Mouse (Mus musculus) urinary bladder, adult 2 months (tissue): ENCODE measurements around the gene Ski. TPM values are rescaled to one million over a fixed set of nuclear protein-coding genes. Genes with fewer than 3 reads are reported as not detected.
"Not testable (repeated sequence)": the region's sequence is repeated elsewhere in the genome, so short reads cannot be mapped to it uniquely, and the experiment has no call there.

Experiments used
- DNase-seq: peaks from one replicate; pipeline ENCODE4 v3.0.0; 2022; ENCODE audit warnings: low spot score
- polyA plus RNA-seq: library from polyadenylated mRNA; depleted of rRNA; stranded (reverse); fragments of >200 nt; gene quantifications from 2 replicates; pipeline ENCODE4 v1.2.3, GENCODE M21; 2012; rRNA removed

Ski gene
- polyA plus RNA-seq: 43.6 and 67.2 TPM in 2 replicates

- DNase-seq: no peak
Observed at GRCm38 (mm10) chr4:155222552-155222840, at the start of gene Ski. Gene Ski, minus strand, starts transcription at chr4:155222592.

DNA sequence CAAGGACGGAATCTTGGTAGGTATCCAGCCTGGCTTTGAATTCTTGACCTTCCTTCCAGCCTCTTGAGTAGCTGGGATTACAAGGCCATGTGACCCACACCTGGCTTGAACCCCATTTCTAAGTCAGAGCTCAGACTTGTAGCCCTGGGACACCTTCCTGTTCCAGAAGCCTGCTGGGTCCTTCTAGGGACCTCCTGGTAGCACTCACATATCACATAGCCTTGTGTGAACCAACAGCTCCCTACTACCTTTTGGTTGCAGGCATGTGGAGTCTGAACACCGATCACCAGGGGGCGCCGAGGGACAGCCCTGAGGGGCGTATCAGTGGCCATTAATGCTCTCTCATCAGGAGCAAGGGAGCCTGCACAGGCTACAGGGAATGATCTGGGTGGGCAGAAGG is 46.0 kb upstream of the Ski start:
- peak; percentile 52 for DNase-seq

DNA sequence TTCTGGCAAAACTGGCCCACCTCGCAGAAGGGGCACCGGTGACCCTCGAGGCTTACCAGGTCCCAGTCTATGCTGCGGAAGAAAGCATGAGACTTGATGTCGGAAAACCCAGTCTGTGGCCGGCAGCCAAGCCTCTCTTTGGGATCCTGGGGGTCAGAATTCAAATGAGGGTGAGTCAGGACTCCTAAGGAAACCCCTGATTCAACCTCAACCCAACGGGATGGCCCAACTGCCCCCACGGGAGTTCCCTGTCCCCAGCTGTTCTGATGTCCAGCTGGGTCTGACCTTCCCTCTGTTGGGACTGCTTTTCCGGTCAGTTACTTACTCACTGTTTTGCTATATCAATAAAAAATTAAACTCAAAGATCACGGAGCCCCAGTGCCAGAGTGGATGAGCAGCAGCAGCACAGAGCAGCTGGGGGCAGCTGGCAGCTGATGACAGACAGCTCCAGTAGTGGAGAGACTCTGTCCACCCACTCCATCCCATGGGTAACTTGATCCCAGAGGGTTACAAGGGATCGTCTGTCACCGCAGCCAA is 45.3 kb upstream of the Ski start:
- DNase-seq: no peak

GRCm38 (mm10) chr4:155267047-155267543 is 44.7 kb upstream of the Ski start:
- DNase-seq: no peak

DNA sequence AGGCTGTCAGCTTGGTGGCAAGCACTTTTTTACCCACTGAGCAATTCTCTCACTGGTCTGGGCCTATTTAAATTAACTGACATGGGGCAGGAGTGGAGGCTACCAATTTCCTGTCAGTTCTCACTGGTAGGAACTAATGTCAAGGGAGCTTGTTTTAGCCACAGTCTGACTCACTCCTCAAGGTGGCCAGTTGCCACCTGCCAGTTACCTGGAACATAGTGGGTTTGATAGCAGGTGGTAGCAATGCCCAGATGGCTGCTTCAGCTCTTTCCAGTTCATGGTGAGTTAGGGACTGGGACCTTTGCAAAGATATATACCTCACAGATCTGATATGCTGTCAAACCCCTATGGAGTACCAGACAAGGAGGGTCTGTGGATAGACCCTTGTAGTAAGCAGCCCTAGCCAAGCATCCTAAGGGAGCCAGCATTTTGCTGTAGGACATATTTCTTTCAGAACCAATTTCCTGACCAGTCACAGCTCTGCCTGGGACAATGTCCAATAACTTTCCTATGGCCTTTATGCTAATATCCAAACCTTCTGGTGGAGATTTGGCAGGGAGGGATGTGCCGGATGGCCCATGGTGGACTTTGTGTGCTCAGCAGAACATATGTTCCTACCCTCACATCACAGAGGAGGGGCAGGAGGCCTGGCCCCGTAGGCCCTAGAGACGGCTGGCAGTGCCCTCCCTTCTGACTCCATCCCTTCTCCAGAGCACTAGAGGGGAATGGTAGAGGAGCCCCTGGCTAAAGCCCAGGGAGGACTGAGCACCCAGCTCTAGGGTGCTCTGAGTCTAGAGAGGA is 42.3 kb upstream of the Ski start:
- DNase-seq: no peak

DNA sequence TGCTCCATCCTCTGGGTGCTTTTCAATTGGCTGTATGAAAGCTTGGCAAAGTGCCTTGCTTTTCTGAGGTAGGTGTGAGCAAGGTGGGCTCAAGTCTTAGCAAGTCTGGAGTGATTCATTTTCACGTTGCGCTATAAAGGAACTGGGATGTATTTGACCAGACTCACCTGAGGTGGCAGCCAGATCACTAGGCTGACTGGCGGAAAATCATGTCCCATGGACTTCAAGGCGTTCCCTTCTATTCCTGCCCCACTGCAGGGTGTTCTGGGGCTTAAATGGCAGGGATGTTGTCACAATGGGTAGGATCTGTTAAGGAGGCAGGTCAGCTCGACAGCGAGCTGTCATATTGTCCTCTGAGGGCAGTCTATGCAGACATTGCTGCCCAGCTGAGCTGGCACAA is 29.9 kb upstream of the Ski start:
- DNase-seq: no peak

DNA sequence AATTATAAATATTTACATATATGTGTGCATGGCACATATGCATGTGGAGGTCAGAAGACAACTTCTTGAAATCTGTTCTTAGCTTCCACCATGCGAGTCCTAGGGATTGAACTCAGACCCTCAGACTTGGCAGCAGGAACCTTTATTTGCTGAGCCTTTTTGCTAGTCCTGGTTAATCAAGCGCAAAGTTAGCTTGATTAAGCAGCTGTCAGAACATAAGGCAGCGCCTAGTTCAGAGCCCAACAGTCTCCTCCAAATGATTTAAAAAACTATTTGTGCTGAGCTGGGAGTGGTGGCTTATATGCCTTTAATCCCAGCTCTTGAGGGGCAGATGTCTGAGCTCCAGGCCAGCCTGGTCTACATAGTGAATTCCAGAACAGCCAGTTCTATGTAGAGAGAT is 28.8 kb upstream of the Ski start:
- DNase-seq: no peak

- DNase-seq: peak; percentile 52
Observed at GRCm38 (mm10) chr4:155250361-155251117, 28.1 kb upstream of the Ski start.

- peak; percentile 87 for DNase-seq
Observed at GRCm38 (mm10) chr4:155249648-155250351, 27.4 kb upstream of the Ski start, which contains the start of gene Faap20. Gene Faap20, plus strand, starts transcription at chr4:155249802.

DNA sequence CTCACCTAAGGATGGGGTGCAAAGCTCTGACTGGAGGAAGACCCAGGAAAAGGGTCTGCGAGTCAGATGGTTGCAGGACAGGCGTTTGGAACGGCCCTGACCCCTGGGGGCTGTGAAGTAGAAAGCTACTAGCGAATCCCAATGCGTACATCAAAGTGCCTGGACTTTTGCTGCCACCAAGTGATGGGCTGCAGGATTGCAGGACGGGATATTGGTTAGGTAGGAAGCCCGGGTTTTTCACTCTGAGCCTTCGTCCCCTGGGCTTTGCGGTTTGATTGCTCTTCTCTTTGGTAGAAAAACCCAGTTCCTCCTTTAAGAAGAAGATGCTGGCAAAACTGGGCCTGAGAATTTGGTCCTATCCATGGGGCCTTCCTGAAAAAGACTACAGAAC is 26.9 kb upstream of the Ski start:
- peak; percentile 75 for DNase-seq

GRCm38 (mm10) chr4:155248054-155248453 is 25.7 kb upstream of the Ski start:
- not testable (repeated sequence) for DNase-seq

- no peak for DNase-seq
Observed at GRCm38 (mm10) chr4:155246691-155247105, 24.3 kb upstream of the Ski start.

GRCm38 (mm10) chr4:155245770-155246492 is 23.5 kb upstream of the Ski start:
- DNase-seq: no peak

- DNase-seq: no peak
Observed at GRCm38 (mm10) chr4:155243233-155243632, 20.8 kb upstream of the Ski start.

- no peak for DNase-seq
Observed at GRCm38 (mm10) chr4:155242292-155242691, 19.9 kb upstream of the Ski start.

- no peak for DNase-seq
Observed at GRCm38 (mm10) chr4:155241789-155242188, 19.4 kb upstream of the Ski start.

DNA sequence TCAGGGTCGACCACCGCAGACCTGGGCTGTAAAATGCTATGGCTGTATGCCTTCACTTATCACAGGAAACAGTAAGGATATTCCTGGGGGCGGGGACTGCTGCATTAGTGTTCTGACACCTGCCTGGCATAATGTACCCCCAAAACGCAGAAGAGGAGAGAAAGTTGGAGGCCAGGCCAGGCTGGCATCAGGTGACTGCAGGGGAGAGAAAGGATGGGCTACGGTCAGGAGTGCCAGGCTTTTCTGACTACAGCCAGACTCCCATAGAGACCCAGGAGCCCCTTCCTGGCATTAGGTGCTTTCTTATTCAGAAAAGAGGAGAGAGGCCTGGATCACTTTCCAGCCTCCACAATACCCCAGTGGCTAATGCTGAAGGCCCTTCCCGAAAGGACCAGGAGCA is 17.1 kb upstream of the Ski start:
- DNase-seq: no peak

DNA sequence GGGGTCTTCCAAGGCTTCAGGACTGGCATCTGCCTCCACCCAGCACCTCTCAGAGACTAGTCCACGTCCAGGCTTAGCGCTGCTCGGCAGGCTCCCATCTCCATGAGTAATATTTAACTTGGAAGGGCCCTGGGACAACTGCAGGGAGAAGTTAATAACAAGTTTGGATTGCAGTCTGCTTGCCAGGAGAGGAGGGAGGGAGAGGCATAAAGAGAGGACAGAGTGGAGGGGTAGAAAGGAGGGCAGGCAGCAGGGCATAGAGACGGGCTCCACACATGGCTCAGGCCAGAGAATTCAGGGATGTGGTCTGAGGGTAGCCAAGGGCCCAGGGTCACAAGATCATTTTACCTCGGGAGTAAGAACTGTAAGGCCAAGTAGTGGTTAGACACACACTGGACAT is 15.9 kb upstream of the Ski start:
- DNase-seq: peak; percentile 24

GRCm38 (mm10) chr4:155236737-155237385 is 14.5 kb upstream of the Ski start:
- DNase-seq: peak; percentile 18

DNA sequence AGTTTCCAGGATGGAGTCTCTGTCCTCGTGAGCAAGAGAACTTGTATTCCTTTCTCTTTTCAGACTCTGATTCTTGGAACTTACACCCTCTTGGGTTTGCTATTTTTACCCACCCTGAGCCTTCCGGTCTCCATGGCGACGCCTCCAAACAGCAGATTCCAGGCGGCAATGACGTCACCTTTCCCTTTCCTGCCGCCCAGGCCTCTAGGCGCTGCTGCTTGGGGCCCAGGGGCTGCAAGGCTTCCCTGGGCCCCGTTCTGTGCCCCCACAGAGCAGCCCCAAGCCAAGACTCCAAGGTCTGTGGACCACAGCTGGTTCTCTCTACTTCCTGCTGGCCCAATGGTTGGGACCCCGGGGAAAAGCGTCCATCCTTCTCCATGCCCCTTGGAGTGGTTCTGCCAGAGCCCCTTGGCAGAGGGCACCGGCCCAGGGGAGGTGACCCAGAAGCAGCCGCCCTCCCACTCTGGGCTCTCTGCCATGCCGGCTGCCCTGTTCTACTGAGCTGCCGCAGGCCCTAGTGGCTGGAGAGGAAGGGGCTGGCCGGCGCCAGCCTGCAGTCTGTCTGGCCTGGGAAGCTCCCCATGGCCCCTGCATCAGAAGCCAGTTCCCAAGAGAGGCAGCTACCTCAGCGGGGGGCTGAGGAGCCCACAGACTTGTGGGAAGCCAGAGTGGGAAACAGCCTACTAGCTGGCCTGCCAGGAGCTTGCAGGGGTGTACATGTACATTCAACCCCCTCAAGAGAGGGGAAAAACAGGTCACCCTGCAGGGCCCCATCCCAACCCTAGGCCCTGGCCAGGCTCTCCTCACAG is 13.1 kb upstream of the Ski start:
- DNase-seq: peak; percentile 62
